Mouse (Mus musculus) forebrain, embryonic 12.5 days (tissue): ENCODE measurements around the gene Stx4a. TPM values are rescaled to one million over a fixed set of nuclear protein-coding genes. Genes with fewer than 3 reads are reported as not detected.
"Not testable (repeated sequence)": the region's sequence is repeated elsewhere in the genome, so short reads cannot be mapped to it uniquely, and the experiment has no call there.

ENCODE experiments used
- ATAC-seq: fragments of 200-750 bp; cut with Nextera tagmentation; 2 replicates; pipeline ENCODE4 v1.8.0; 2017; ENCODE audit warnings: moderate TSS enrichment; ENCODE audit not compliant: low FRiP score
- H3K27ac ChIP-seq: fragments of 300-500 bp; sonication (generic); 2 replicates; pipeline ENCODE4 v1.5.1; 2016; ENCODE audit warnings: mild to moderate bottlenecking
- H3K27me3 ChIP-seq: fragments of 300-500 bp; sonication (generic); 2 replicates; pipeline ENCODE4 v1.6.1; 2016; ENCODE audit warnings: mild to moderate bottlenecking
- H3K36me3 ChIP-seq: fragments of 300-500 bp; sonication (generic); replicated peaks from 2 replicates; pipeline ENCODE4 v1.6.1; 2016; ENCODE audit warnings: mild to moderate bottlenecking
- H3K4me1 ChIP-seq: fragments of 300-500 bp; sonication (generic); 2 replicates; pipeline ENCODE4 v1.6.1; 2016
- H3K4me2 ChIP-seq: fragments of 300-500 bp; sonication (generic); 2 replicates; pipeline ENCODE4 v1.6.1; 2016; ENCODE audit warnings: mild to moderate bottlenecking, moderate library complexity
- H3K4me3 ChIP-seq: fragments of 300-500 bp; sonication (generic); replicated peaks from 2 replicates; pipeline ENCODE4 v1.5.1; 2016; ENCODE audit warnings: mild to moderate bottlenecking
- H3K9ac ChIP-seq: fragments of 300-500 bp; sonication (generic); 2 replicates; pipeline ENCODE4 v1.6.1; 2016; ENCODE audit warnings: mild to moderate bottlenecking
- H3K9me3 ChIP-seq: fragments of 300-500 bp; sonication (generic); 2 replicates; pipeline ENCODE4 v1.6.1; 2016
- WGBS: fragments of 180-500 bp; shearing (Covaris S2); methylation state at CpG from one replicate; pipeline ENCODE4 v1.1.7; 2016; 5-methylcytosine and 5-hydroxymethylcytosine counted together
- polyA plus RNA-seq: library from polyadenylated mRNA; unstranded; fragments of >200 nt; fragmentation: Nextera tagmentation; extraction: Ambion mirVana; gene quantifications from 2 replicates; pipeline ENCODE4 v1.2.1, GENCODE M21; 2016

Stx4a gene
- polyA plus RNA-seq, 1 experiment from 2014 or later = 21.3 TPM

GRCm38 (mm10) chr7:127815954-127816821 lies 7.9 kb upstream of the Stx4a start:
- H3K4me1 ChIP-seq = no peaks in the 10 kb centered on the region
- H3K9me3 ChIP-seq = no peaks in the 10 kb centered on the region
- no peak overlapping the region for H3K4me3 ChIP-seq
- no peak overlapping the region for H3K27ac ChIP-seq
- no peak overlapping the region for H3K9ac ChIP-seq
- ATAC-seq = no peak
- WGBS = 72% methylated on average over 15 of the region's 15 CpGs
- no peaks in the 10 kb centered on the region for H3K27me3 ChIP-seq
- no peak overlapping the region for H3K4me2 ChIP-seq
- peaks cover 23% of the 10 kb centered on the region for H3K36me3 ChIP-seq

- H3K4me2 ChIP-seq = no peak overlapping the region
- H3K9ac ChIP-seq = no peak overlapping the region
- H3K4me3 ChIP-seq = no peak overlapping the region
- no peak overlapping the region for H3K27ac ChIP-seq
- WGBS = 79% methylated on average over 7 of the region's 7 CpGs
- no peak for ATAC-seq
- H3K9me3 ChIP-seq = no peaks in the 10 kb centered on the region
- no peaks in the 10 kb centered on the region for H3K27me3 ChIP-seq
- peaks cover 21% of the 10 kb centered on the region for H3K36me3 ChIP-seq
- no peaks in the 10 kb centered on the region; the same call in 1 of the 2 replicates for H3K4me1 ChIP-seq
Observed at GRCm38 (mm10) chr7:127817053-127817452, 7.0 kb upstream of the Stx4a start.

GRCm38 (mm10) chr7:127817776-127818175 lies 6.3 kb upstream of the Stx4a start:
- H3K36me3 ChIP-seq = peaks cover 15% of the 10 kb centered on the region
- H3K4me1 ChIP-seq = peaks cover 4% of the 10 kb centered on the region; the same call in 1 of the 2 replicates
- H3K4me3 ChIP-seq = no peak overlapping the region
- H3K9ac ChIP-seq = no peak overlapping the region
- no peak overlapping the region for H3K27ac ChIP-seq
- ATAC-seq = no peak
- 91% methylated on average over 5 of the region's 5 CpGs for WGBS
- H3K27me3 ChIP-seq = no peaks in the 10 kb centered on the region
- H3K4me2 ChIP-seq = no peak overlapping the region
- H3K9me3 ChIP-seq = no peaks in the 10 kb centered on the region

- peaks cover 21% of the 10 kb centered on the region for H3K4me1 ChIP-seq
- H3K27me3 ChIP-seq = no peaks in the 10 kb centered on the region
- H3K27ac ChIP-seq = no peak overlapping the region
- H3K36me3 ChIP-seq = no peaks in the 10 kb centered on the region
- no peak overlapping the region for H3K9ac ChIP-seq
- no peak for ATAC-seq
- no peak overlapping the region for H3K4me3 ChIP-seq
- WGBS = 74% methylated on average over 13 of the region's 13 CpGs
- no peak overlapping the region for H3K4me2 ChIP-seq
- H3K9me3 ChIP-seq = no peaks in the 10 kb centered on the region
Observed at GRCm38 (mm10) chr7:127820836-127821509, 3.1 kb upstream of the Stx4a start.

GRCm38 (mm10) chr7:127822494-127822893 lies 1.6 kb upstream of the Stx4a start:
- no peak overlapping the region for H3K4me3 ChIP-seq
- H3K27me3 ChIP-seq = no peaks in the 10 kb centered on the region
- no peak overlapping the region for H3K9ac ChIP-seq
- WGBS = 83% methylated on average over 3 of the region's 3 CpGs
- H3K36me3 ChIP-seq = no peaks in the 10 kb centered on the region
- H3K9me3 ChIP-seq = no peaks in the 10 kb centered on the region
- no peak overlapping the region for H3K4me2 ChIP-seq
- H3K27ac ChIP-seq = no peak overlapping the region
- H3K4me1 ChIP-seq = peaks cover 21% of the 10 kb centered on the region
- no peak for ATAC-seq

- Histone ChIP-seq H3K4me1 (peaks cover 21% of the 10 kb centered on the region), H3K9me3 (no peaks in the 10 kb centered on the region), H3K4me2 (peak overlapping the region; percentile 67), H3K4me3 (peak overlapping the region; percentile 69), H3K36me3 (no peaks in the 10 kb centered on the region), H3K27me3 (no peaks in the 10 kb centered on the region), H3K9ac (peak overlapping the region; percentile 90), H3K27ac (peak overlapping the region; percentile 80)
- 58% methylated on average over 9 of the region's 11 CpGs for WGBS
- ATAC-seq = peak; percentile 6
Observed at GRCm38 (mm10) chr7:127823236-127824171, 590 bp upstream of the Stx4a start.

GRCm38 (mm10) chr7:127835550-127835949 lies 11.5 kb downstream of the Stx4a start:
- ATAC-seq = no peak
- no peaks in the 10 kb centered on the region for H3K9me3 ChIP-seq
- H3K9ac ChIP-seq = no peak overlapping the region
- 83% methylated on average over 2 of the region's 2 CpGs for WGBS
- 0 out of 2 replicates have a peak, but pooled peaks cover 5% of the 10 kb centered on the region for H3K27me3 ChIP-seq
- no peak overlapping the region for H3K4me3 ChIP-seq
- peaks cover under 1% of the 10 kb centered on the region for H3K4me1 ChIP-seq
- H3K27ac ChIP-seq = no peak overlapping the region
- no peak overlapping the region for H3K4me2 ChIP-seq
- H3K36me3 ChIP-seq = no peaks in the 10 kb centered on the region

- Histone ChIP-seq H3K36me3 (no peaks in the 10 kb centered on the region), H3K27me3 (0 out of 2 replicates have a peak, but pooled peaks cover 5% of the 10 kb centered on the region), H3K27ac (no peak overlapping the region), H3K4me2 (no peak overlapping the region), H3K4me3 (no peak overlapping the region), H3K9me3 (no peaks in the 10 kb centered on the region), H3K9ac (no peak overlapping the region), H3K4me1 (peaks cover 8% of the 10 kb centered on the region)
- ATAC-seq = no peak
- 95% methylated on average over 5 of the region's 5 CpGs for WGBS
Observed at GRCm38 (mm10) chr7:127837473-127837872, 13.4 kb downstream of the Stx4a start.

GRCm38 (mm10) chr7:127837878-127838277 lies 13.8 kb downstream of the Stx4a start:
- ATAC-seq, H3K4me3 ChIP-seq, H3K9me3 ChIP-seq, H3K27me3 ChIP-seq, H3K9ac ChIP-seq, H3K36me3 ChIP-seq, H3K4me2 ChIP-seq, H3K27ac ChIP-seq: not testable (repeated sequence)
- H3K4me1 ChIP-seq = peaks cover 11% of the 10 kb centered on the region
- 77% methylated on average over 4 of the region's 4 CpGs for WGBS

GRCm38 (mm10) chr7:127840031-127840430 lies 15.9 kb downstream of the Stx4a start:
- H3K4me2 ChIP-seq, H3K36me3 ChIP-seq, H3K27ac ChIP-seq, H3K4me3 ChIP-seq, H3K27me3 ChIP-seq, H3K9ac ChIP-seq, ATAC-seq, H3K9me3 ChIP-seq: not testable (repeated sequence)
- H3K4me1 ChIP-seq = peaks cover 11% of the 10 kb centered on the region
- WGBS = 73% methylated on average over 2 of the region's 2 CpGs

GRCm38 (mm10) chr7:127840886-127841285 lies 16.8 kb downstream of the Stx4a start:
- Histone ChIP-seq H3K27me3 (0 out of 2 replicates have a peak, but pooled peaks cover 5% of the 10 kb centered on the region), H3K4me2 (peak overlapping the region; percentile 99), H3K9me3 (no peaks in the 10 kb centered on the region), H3K9ac (peak overlapping the region; percentile 63), H3K27ac (peak overlapping the region; percentile 91), H3K4me3 (peak overlapping the region; percentile 61), H3K36me3 (no peaks in the 10 kb centered on the region), H3K4me1 (peaks cover 11% of the 10 kb centered on the region)
- WGBS = 3% methylated on average over 15 of the region's 15 CpGs
- peak; percentile 13; the same call in 1 of the 2 replicates for ATAC-seq
